Mouse (Mus musculus) limb, embryonic 11.5 days (tissue): ENCODE results near the gene Ubc. TPM values are rescaled to one million over a fixed set of nuclear protein-coding genes. Genes with fewer than 3 reads are reported as not detected.

ENCODE experiments used
- polyA plus RNA-seq: library from polyadenylated mRNA; unstranded; fragments of >200 nt; fragmentation: Nextera tagmentation; extraction: Ambion mirVana; gene quantifications from 2 replicates; pipeline ENCODE4 v1.2.1, GENCODE M21; 2014

The Ubc gene
- polyA plus RNA-seq, 1 experiment from 2014 or later, result 979 TPM

Other genes with a start within 250 kb of the Ubc start
- 23.6 and 24.3 TPM in 2 replicates for gene Ncor2, start 211.0 kb downstream of the Ubc start, polyA plus RNA-seq
- gene Scarb1, start 49.1 kb downstream of the Ubc start, polyA plus RNA-seq, result 27.7 and 30.3 TPM in 2 replicates
- 0.28 TPM in 1 of 2 replicates, not detected in the other for gene Gm10382, start 880 bp downstream of the Ubc start, polyA plus RNA-seq
- 12.4 and 14.2 TPM in 2 replicates for gene Dhx37, start 43.9 kb upstream of the Ubc start, polyA plus RNA-seq
- 36.9 and 39.3 TPM in 2 replicates for gene Bri3bp, start 51.4 kb upstream of the Ubc start, polyA plus RNA-seq
- gene Aacs, start 85.6 kb upstream of the Ubc start, polyA plus RNA-seq, result 35.7 and 40.5 TPM in 2 replicates
- gene Tmem132b, start 141.6 kb upstream of the Ubc start, polyA plus RNA-seq, result 0.08 and 0.09 TPM in 2 replicates